Mouse (Mus musculus) thymus, postnatal 0 days (tissue): ENCODE measurements at regions not wholly inside any gene's neighbourhood (a gene's known extent, or its start where the extent isn't known, plus 50 kb on each side); places are given as distances from the start of the nearest gene placed in this dataset.
"Not testable (repeated sequence)": the region's sequence is repeated elsewhere in the genome, so short reads cannot be mapped to it uniquely, and the experiment has no call there.

Experiments
- DNase-seq: peaks from one replicate; pipeline ENCODE4 v3.0.0-alpha.2; 2015; ENCODE audit warnings: low spot score

DNA sequence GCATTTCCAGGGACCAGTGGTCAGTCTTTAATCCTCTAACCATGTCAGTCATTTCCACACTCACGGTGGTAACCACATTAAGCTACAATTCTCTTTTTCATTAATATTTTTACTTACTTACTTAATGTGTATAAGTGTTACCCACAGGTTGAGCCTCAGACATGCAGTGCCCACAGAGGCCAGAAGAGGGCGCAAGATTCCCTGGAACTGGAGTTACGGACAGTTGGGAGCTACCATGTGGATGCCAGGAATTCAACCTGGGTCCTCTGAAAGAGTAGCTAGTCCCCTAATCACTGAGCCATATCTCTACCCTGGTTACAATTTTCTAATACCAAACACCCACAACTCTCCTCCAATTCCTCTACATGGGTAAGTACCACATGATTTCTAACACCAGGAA lies 420.5 kb downstream of the Lrig3 start:
- no peak for DNase-seq

DNA sequence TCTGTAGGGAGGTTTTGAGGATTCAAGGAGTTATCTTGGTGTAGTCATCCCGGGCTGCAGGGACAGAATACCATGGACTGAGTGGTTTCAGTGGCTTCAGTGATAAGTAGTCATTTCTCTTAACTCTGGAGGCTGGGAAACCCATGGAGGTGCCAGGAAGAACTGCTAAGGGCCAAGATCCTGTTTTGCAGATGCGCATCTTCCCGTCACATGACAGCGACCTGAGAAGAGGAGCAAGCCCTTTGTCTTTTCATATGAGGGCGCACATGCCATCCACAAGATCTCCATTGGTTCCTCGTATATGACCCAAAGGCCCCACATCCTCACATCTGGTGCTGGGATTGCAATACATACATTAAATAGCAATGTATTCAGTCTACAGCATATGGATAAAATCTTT lies 419.7 kb downstream of the Lrig3 start:
- DNase-seq: no peak

DNA sequence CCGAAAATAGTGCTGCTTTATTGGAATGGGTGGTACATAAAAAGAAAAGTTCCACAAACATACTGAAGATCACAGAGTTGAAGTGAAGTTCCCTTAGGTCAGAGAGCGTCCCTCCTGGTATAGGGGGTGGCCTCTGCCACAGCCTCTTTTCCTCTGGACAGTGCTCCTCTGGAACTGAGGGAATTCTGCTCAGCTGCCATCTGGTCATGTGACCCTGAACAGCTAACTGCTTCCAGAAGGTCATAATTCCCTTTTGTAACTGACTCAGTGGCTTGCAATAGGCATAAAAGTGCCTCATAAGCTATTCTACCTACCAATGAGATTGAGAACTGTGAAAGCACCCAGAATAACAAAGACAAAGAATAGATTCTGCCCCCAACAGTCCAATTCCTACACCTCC lies 414.4 kb downstream of the Lrig3 start:
- DNase-seq: no peak

DNA sequence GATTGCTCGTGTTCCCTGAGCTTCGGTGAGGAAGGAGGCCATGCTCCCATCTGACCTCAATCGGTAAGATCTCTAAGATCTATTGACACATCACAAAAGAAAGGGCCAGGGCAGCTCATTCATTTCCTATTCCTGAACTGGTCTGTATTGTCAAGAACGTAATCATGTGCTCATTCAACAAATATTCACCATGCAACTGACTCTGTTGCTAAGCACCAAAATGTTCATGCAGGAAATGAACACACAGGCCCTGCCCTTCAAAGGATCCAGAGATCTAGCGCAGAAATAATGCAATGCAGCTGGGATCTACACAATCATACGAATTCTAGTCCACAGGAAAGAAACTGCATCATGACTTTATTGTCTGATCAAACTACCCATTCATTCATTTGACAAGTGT lies 413.3 kb downstream of the Lrig3 start:
- no peak for DNase-seq

DNA sequence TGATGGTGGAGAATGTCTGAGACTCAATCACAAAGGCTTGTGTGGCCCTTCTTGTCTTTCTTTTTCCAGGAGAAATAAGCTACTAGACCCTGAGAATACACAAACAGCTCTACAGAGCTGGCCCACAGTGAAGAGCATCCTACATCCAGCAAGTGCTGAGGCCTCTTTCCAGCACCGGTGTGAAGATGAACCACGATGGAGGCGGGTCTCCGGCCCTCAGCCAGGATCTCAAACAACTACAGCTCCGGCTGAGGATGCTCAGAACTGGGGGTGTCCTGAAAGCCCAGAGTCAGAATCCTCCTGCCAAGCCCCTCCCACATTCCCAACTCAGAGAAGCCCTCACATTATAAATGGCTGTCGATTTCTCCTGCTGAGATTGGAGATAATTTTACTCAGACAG lies 407.9 kb downstream of the Lrig3 start:
- no peak for DNase-seq

DNA sequence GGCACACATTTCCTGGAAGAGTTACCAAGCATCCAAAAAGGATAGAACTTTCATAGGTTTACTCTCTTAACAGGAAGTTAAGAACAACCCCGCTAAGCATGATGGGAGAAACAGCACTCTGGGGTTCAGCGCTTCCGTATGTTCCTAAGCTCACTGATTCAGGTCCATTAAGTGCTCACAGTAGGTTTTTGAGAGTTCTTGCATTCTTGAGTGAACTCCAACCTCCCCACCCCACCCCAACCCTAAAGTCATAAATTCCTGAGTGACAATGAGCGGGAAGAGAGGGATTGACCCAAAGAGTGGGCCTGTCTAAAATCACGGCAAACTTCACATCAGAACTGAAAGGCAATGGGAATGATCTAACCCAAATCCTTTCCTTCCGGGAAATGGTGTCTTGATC lies 405.9 kb downstream of the Lrig3 start:
- no peak for DNase-seq

DNA sequence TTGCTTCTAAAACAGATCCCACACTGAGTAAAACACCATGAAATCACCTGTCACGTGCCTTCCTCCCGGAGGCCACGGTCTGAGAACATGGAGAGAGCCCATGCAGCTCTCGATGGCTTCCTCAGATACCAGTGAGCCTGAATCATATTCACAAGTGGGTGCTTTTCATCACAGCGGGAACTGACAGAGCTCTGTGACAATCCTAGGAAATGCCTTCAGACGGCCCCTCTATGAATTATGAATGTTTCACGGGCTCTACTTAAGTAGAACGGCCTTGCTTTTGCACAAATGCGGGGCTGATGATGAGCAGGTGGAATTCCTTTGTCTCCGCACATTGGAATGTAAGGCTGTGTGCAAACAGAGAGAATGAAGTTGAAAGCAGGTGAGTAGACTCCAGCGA lies 383.1 kb downstream of the Lrig3 start:
- DNase-seq: no peak

DNA sequence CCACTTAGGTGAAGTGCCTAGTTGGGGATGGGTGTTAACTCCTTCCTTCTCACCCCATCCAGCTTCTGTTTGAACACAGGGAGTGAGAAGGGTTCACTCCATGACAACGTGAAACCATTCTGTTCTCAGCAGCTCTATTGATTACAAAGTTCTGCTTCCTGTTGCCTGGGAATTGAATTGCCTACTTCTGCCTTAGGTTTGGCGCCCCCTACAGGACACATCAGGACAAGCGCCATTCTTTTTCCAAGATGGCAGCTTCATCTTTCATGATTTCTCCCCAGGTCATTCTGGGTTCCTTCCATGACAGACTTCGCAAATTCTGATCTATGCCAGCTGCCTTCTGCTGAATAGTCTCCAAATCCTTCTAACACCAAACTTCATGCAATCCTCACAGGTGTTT lies 371.5 kb downstream of the Lrig3 start:
- no peak for DNase-seq

DNA sequence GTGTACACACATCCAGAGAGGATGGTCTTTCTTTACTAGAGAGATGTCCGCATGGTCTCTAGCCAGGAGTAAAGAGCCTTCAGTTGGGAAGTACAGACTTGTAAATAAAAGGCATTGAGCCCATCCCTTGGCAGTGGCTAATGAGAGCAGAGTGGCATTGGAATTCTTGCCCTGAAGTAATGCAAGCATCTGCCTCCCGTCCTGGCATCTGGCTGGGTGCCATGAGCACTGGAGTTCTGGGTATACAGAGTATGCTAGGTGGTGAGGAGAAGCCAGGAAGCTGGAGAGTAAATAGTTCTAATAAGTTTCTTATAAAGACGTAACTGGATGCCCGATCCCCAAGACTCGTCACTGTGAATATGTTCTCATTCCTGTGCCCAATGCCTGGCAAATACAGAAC lies 367.8 kb downstream of the Lrig3 start:
- DNase-seq: no peak

DNA sequence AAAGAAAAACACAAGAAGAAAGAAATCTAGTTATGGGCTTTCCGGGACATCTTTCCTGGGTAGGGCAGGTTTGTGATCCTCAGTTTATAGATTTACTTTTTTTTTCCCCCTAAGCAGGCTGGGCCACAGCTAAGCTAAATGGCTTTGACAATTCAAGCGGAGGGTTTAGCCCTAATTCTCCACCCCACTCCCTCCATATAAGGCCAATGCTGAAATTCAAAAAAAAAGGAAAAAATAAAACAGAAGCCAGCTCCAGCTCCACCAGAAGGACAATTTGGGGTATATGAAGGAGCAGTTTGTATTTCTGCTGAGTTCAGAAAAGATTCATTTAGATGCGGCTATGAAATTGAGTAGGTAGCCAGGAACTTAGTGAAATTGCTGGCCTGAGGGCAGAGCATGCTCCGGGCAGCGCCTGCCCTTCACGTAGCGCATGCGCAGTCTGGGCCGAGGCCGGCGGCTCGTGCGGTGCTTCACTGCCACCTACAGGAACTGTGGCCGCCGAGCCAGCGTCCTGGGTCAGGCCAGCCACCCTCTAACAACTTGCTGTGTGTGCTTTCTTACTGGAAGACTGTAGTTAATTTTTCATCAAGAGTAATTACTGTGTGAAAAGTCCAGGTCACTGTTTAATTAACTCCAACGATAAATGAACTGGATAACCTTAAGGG lies 364.5 kb downstream of the Lrig3 start:
- peak; percentile 29 for DNase-seq

DNA sequence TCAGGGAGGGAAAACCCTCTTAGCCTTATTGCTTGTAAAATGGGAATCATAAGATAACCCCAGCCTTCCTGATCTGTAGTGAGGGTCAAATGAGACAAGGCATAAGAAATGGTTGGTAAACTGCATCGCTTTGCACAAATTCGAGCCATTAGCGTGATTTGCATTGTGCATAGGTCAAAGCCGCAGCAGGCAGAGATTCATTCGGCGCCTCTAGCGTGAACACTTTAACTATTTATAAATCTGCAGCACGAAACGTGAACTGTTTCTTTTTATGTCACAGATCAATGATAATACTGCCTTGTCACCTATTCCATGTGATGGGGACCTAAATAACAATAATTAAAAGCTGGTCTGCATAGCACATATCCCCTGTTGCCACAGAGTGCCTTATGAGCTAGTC lies 354.9 kb downstream of the Lrig3 start:
- DNase-seq: no peak

DNA sequence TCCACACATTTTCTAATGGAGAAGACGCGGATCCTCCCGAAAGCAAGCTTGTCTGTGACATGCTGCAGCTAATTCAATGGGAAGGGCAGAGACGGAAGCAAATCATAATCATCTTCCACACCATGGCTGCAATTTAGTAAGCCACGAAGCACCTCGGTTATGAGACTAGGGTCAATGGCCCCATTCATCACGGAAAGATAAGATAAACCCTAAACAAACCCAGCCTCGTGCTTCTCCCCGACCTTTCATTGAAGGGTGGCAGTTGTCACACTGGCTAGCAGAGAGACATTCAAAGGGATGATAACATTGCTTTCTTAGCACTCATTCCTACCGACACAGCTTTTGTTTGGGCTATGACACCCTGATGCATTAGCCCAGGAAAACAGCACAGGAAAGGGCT lies 353.8 kb downstream of the Lrig3 start:
- DNase-seq: no peak

DNA sequence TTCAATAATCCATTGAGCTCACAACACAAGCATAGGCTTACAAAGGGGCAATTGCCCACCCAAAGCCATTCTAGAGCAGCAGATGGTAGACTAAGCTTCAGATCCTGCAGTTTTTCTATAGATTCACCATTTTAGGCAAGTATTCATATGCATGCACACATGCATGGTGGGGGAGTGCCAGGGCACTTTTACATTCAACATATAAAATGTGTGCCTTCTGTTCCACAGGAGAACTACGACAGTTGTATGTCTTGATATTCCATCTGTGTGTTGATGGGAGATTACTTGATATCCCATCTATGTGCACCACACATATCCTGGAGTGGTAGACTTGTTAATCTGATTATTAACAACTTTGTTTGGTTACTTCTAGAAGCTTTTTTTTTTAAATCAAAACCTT lies 334.0 kb downstream of the Lrig3 start:
- DNase-seq: no peak

DNA sequence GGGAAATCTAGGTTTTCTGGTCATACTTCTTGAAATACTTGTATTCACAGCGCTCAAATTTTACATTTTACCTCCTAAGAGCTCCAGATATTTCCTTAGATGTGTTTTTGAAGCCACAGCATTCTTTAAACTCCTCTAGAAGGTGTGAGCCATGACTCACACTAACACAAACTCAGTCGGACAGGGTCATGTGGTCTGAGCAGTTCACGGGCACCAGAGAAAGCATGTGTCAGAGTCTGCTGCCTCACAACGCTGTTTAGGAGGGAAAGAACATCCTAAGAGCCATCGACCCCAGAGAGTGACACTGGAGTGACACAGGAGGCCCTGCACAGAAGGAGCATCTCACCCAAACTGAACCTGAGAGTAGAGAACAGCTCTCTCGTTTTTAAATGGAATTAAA lies 332.2 kb downstream of the Lrig3 start:
- DNase-seq: no peak

DNA sequence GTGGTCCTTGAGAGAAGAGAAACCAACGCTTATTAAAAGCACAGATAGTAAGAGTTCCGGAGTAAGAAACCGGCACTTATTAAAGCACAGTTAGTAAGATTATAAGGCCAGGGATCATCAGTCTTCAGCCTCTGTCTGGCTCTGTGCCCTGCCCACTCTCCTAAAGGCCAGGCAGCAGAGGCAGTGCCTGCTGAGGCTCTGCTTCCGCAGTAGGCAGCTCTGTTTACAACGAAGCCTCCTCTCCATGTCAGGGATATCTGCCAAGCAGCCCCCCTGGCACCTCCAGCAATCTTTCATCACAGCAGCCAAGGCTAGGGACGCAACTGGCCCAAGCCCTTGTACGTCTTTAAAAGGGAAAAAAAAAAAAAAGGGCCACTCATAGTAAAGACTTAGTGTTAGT lies 329.9 kb downstream of the Lrig3 start:
- DNase-seq: no peak

DNA sequence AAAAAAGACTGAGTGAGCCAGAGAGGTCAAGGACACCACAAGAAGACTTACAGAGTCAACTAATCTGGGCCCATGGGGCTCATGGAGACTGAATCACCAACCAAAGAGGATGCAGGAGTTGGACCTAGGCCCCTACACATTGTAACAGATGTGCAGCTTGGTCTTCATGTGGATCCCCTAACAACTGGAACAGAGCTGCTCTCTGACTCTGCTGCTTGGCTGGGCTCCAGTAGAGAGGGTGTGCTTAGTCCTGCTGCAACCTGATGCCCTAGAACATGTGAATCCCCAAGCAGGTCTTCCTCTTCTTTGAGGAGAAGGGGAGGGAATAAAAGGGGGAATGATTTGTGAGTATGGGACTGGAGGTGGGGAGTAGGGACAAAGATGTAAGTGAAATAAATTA lies 325.8 kb downstream of the Lrig3 start:
- DNase-seq: no peak

DNA sequence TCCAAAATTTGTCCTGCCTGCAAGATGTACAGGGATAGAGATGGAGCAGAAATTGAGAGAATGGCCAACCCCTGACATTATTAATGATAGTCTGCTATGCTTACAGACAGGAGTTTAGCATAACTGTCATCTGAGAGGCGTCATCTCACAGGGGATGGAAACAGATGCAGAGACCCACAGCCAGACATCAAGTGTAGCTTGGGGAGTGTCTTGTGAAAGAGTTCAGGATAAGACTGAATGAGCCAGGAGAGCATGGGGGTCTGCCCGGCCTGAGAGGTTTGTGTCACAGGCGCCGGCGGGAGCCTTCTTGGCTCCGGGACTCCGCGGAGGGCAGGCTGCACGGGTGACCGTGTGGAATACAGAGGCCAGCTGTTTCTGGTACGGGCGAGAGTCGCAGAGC lies 319.1 kb downstream of the Lrig3 start:
- not testable (repeated sequence) for DNase-seq

DNA sequence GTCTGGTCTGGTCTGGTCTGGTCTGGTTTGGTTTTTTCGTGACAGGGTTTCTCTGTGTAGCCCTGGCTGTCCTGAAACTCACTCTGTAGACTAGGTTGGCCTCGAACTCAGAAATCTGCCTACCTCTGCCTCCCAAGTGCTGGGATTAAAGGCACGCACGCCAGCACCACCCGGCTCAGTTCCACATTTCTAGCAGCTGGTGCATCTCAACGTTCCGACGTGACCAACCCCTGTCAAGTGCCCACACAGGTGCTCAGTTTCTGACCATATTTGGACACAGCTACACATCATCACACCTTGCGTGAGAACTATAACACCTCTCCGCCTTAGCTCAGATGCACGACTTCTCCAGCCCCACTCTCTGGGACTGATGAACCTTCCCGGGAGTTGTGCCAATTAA lies 304.4 kb downstream of the Lrig3 start:
- no peak for DNase-seq

DNA sequence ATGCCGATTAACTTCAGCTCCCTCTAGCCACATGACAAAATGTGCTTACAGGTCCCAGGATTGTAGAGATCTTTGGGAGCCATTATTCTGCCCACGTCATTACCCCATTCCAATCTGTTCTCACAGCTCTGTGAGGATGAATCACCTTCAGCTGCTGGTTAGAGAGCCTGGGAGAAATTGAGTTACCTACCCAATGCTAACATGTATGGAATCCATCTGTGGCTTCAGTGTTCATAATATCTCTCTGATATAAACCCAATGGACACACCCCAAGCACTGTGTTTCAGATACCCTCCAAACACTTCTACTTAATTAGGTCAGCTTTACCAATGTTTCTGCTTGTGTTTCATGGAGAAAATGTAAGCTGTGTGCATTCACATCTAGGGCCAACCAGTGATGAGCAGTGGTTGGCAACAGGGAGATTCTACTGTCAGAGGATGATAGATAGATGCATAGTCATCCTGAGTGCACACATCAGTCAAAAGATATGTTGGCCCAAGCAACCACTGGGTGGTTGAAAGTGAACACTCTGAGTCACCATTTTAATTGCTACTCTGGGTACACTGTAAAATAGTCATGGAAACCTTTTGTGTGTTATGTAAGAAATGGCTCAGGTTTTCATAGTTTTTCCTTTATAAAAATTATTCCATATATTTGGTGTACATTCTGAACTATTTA lies 301.5 kb downstream of the Lrig3 start:
- DNase-seq: no peak

DNA sequence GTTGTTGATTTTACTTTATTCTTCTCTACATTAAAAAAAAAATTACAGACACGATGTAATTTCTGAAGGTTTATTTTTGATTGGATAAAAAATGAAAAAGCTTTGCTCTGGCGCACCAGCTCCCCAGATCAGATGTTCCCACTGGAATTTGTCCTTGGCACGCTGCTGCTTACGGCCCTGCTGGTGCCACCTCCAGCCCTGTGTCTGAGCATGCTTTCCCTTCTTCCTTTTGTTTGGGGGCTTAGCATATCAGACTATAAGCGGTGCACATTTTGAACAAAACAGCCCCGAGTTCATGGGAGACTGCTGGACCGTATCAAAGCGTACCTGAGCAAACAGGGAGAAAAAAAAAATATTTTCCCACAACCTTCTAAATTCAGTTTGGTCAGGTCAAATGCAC lies 291.2 kb downstream of the Lrig3 start:
- DNase-seq: no peak

DNA sequence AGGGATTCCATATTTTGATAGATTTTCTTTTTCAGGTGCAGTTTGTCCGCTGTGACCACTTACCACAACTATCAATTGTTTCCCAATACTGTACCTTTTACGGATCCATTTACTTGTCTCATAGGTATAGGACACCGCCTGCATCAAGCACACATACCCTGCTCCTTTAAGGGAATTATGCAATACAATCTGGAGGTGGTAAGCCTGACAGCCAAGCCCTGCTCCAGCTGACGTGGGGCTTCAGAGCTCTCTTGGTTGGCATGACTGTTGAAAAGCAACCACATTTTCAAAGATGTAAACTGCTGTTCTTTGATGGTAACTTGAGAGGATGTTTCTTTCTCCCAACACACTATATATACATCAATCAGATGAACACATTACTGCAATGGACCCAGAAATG lies 288.2 kb downstream of the Lrig3 start:
- DNase-seq: no peak

DNA sequence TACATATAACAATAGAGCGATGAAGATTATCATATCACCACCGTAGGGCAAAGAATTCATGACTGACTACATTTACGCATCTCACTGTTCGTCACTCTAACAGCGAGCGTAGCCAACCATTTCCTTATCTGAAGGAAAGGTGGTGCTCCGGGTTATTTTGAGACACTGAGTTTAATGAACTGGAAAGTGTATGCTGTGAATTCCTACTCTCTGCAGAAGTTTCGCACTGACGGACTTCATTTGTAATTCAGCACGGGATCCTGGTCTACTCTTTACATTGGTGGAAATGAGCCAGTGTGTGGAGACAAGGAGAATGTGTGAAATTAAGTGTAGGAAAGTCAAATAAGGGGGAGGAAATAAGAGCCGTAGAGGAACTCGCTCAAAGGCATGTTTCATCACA lies 283.2 kb downstream of the Lrig3 start:
- DNase-seq: no peak

DNA sequence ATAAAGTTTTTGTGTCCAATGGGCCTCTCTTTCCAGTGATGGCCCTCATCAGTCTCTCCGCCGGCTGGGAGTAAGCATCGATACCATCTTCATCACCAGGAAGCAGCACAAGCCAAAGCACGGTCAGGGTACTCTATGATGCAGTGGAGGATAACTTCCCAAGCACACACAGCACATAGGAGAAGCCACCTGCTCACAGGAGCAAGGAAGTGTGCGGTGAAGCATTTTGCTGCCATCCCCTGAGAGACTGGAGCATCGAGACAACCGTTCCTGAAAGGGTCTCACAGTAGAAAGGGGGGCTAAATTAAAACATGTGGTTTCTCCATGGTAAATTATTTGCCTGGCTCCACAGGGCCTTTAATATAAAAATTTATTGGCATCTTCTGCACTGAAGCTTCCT lies 277.1 kb downstream of the Lrig3 start:
- DNase-seq: no peak

DNA sequence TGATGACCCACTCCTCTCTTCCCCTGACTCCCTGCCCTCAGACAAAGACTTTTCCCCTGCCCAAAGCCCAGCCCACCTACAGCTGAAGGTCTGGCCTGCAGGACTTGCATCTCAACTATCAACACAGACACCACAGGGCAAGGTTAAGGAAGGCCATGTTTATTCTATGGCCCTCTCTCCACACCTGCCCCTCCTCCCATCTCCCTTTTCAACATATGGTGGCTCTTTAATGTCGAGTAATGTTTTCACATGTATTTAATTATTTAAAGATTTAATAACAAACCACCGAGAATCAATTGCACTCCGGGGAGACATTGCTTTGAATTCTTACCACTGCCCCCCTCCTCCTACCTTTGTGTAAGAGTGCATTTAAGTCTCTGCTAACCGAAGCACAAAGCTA lies 273.6 kb downstream of the Lrig3 start:
- DNase-seq: no peak
